Comparison of ENCODE assay signal across 10 mouse cellular contexts in genomic region chr4:59560141-59560540, GRCm38 (mm10).
"Had no signal": no experiment of that assay in that cellular context is flagged by ENCODE, and none has a peak within 500 bp of the region (broad histone marks: within the 10 kb centered on the region; RNA-seq: fewer than 3 reads in every experiment).

No protein-coding gene starts in this region.

- DNase-seq: kidney, postnatal 14 days; liver; liver, embryonic 13.5 days; liver, postnatal 0 days; lung, postnatal 14 days; right cerebral cortex, postnatal 4 days; spleen, adult 18-20 months; thymus, adult 18-20 months; thymus, postnatal 25 days had no signal

- ATAC-seq: liver, postnatal 0 days; midbrain, embryonic 13.5 days had no signal
